Mouse (Mus musculus): ENCODE measurements around the gene Zfp217.
A peak's percentile ranks its signal among the peaks of the same experiment; 100 is the strongest.
"Not testable (repeated sequence)": the region's sequence is repeated elsewhere in the genome, so short reads cannot be mapped to it uniquely, and the experiment has no call there.

Zfp217 gene

DNA sequence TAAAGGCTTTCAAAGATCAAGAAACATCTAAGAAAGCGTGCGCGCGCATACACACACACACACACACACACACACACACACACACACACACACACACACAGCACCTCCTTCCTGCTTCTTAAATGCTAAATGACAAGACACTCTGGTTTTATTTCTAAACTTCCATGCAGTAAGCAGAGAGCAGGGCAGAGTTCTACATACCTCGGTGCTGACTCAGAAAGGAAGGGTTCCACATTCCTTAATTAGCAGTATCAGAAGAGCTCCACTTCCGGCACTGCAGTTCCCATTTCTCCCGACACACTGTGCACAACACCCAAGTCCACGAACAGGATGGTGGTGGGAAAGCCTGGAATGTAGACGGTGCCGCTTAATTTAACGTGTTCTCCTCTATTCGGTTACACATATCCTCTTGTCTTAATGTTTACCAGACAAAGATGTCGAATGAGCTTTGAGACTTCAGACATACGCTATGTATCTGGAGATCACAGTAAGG, at the start of gene Zfp217:
Gene Zfp217, minus strand, starts transcription at position 443 of the 493 bp plus-strand sequence.
- peak; percentile 84 for DNase-seq (ENCODE audit: low read depth, low spot score)

DNA sequence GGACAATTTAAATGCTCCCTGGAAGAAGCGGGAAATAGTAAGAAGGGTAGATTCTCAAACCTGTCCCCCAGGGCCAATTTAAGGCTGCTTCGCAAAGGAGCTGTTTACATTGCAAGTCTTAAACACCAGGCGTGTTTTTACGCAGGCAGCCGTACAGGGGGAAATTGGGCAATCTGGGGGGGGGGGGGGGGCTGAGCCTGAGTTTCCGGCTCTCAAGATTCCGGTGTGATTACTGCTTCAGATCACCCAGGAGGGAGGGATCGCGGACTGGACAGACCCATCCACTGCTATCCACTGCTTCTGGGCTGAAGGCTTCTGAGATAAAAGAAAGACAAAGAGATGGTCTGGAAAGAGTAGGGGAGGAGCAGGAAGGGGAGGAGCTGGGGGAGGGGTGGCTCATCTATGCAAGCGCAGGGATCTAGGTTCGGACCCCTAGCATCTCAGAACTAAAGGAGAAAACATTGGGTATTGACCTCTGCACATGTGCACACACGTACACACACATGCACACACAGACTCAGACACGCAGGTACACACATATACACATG, 47.7 kb upstream of the Zfp217 start:
- no peak for DNase-seq (ENCODE audit: low read depth, low spot score)

DNA sequence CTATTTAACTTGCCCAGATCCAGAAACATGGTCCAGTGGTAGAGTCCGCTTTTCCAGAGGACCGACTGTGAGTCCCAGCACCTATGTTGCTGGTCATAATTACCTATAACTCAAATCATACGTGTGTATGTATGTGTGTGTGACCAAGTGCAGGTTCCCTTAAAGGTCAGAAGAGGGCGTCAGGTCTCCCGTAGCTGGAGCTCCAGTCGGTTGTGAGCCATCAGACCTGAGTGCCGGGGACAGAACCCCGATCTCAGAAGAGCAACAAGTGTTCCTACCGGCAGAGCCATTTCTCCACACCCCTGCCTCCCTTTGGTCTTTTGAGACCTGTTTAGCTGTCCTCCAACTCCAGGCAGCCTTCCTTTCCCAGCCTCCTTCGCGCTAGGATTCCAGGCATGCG, 46.9 kb upstream of the Zfp217 start:
- DNase-seq (ENCODE audit: low read depth, low spot score), result no peak

DNA sequence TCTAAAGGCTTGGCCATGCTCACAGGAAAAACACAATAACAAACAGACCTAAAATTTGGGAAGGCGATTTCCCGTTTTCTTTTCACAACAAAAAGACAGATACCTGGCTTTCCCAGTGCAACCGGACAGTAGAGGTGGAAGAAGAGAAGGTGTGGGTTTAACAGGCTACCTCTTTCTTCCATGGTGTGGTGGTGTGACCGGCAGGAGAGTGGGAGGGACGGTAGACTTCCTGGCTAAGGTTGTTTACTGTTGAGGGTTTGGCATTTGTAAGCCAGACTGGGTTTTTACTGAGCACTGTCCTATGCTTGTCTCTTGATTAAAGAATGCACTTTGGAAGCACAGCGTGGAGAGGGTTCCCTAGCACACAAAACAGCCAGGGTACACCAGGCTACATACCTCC, 45.9 kb upstream of the Zfp217 start:
- no peak for DNase-seq (ENCODE audit: low read depth, low spot score)

DNA sequence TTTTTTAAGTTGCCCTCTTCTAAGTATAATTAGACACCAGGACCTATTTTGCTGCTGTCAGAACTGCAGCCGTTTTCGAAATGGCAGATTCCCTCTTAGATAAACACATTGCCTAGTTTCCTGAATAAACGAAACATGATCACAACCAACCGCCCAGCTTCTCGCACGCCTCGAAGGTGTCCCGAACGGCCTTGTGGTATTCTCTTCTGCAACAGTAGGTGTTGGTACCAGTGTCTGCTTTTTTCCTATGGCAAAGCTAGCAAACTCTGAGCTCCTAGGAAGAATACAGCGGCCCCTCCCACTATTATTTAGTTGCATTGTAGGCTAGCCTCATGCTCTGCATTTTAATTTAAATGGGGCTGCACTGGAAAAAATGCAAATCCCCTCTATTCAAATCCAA, 45.3 kb upstream of the Zfp217 start:
- DNase-seq (ENCODE audit: low read depth, low spot score), result no peak

DNA sequence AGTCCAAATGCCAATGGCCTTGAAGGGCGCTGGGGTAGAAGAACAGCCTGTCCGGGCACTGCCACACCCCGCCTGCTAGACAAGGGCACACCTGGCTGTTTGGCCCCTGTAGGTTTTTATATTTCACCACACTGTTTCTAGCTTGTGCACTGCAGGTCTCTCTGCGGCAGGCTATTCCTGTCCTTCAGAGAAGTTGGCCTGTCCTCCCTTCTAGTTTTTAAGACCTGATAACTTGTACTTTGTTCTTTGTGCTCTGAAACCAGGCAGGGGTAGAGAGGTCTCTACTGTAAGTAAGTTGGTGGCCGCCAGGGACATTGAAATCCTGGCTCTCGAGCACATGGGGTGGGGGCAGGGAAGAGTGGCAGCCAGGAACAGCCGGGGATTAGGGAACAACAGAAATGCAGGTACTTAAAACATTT, 44.8 kb upstream of the Zfp217 start:
- no peak for DNase-seq (ENCODE audit: low read depth, low spot score)

DNA sequence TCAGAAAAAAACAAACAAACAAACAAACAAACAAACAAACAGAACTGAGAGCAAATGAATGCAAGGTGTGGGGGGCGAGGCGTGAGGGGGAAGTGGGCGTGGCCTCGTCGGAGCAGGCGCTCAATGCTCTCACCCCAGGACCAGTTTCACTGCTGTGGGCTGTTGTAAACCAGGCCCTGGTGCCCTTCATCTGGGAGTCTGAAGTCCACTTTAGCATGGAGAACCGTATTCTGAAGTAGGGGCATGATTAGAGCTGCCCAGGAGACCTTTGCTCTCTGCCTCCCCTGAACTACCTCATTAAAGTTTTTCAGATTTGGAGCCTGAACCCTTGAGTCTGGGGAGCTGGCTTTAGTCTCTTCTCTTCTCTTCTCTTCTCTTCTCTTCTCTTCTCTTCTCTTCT, 40.8 kb upstream of the Zfp217 start:
- DNase-seq (ENCODE audit: low read depth, low spot score), result no peak

DNA sequence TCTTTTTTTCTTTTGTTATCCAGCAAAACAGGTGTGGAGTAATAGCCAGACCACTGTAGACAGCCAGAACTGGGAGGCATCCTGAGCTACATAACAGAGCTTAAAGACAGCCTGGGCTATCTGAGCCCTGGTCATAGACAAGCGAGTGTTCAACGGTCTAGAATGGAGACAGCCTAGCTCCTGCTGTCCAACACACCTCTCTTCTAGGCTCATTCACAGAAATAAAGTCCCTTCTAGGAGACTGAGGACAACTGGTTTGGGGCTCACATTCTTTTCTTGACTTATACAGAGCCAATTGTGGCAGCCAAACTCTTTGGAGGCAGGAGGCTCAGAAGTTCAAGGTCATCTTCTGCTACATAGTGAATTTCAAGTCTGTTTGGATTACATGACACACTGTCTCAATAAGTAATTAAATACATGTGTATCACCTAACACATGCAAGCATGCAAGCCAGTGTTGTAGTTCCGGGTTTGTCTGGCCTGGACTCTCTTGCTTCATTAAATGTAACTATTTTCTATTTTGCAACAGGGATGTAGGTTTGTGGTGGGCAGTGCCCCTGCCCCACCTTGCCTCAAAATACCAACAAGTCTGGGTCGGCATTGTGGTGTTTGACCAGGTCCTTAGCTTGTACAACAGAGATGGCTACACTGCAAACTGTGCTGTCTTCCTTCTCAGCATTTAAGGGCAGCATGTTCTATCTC, 37.4 kb upstream of the Zfp217 start:
- DNase-seq (ENCODE audit: low read depth, low spot score), result no peak

DNA sequence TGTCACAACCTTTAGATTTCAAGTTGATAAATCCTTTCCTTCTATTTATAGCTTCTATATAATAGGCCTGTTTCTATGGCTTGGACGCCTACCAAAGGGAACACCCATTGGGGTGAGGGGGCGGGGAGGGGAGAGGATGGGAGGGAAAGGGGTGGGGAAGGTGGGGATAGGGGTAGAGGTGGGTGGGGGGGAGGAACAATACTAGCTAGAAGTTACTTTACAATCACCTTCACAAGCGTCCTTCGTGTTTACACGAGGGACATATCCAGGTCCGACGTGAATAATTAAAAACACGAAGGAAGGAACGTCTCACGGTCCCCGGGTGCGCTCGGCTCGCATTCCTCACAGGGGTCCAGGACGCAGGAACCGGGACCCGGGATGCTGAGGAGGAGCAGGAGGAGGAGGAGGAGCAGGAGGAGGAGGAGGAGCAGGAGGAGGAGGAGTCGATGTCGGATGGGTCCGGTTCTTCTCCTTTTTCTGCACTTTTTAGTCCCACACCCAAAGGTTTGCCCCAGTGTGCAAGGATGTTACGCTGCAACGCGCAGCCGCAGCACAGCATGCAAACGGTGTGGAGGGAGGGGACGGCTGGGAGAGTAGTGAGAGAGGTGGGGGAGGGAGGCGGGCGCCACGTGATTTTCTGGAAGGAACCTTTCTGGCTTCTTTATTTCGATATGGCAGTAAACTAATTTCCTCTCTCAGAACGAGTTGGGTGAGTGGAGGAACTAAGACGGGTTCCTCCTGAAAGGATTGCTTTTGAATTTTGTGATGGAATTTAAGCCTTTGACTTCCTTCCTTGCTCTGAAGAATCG, 36.5 kb upstream of the Zfp217 start:
- peak; percentile 89 for DNase-seq (ENCODE audit: low read depth, low spot score)

DNA sequence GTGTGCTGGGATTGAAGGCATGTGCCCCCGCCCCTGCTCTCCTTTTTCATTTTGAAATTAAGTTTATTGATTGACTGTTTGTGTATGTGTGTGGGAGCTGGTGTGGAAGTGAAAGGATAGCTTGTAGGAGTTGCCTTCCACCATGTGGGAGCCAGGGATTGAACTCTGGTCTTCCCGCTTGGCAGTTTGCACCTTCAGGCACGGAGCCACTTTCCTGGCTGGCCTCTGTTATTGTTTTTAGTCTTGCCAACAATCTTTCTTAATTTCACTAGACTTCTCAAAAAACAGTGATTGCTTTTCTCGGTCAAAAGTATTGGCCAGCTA, 35.9 kb upstream of the Zfp217 start:
- DNase-seq (ENCODE audit: low read depth, low spot score), result no peak

DNA sequence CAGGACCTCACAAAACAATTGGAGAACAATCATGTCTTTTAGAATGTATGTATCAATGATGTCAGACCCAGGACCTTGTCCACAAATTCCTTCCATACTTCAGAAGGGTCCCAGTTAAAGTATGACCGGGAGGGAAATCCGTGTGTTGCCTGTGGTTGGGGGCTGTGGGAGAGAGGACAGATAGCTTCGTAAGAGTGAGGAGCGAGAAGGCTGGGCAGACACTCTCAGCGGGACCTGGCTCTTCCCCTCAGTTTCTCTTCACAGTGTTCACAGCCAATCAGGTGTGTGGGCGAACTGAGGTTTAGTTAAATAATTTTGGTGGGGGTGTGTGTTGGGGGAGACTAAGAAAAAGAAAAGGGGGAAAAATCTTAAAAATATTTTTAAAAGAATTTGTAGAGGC, 34.0 kb upstream of the Zfp217 start:
- no peak for DNase-seq (ENCODE audit: low read depth, low spot score)

DNA sequence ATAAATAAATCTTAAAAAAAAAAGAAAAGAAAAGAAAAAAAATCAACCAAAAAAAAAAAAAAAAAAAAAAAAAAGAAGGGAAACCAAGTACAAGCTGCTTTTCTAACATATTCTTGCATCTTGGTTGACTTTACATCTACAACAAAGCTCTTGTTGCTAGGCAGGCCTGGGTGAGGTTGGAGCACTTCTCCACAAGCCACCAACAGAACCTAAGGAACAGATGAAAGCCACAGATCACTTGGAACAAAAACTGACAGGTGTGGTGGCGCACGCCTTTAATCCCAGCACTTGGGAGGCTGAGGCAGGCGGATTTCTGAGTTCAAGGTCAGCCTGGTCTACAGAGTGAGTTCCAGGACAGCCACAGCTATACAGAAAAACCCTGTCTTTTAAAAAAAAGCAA, 32.9 kb upstream of the Zfp217 start:
- not testable (repeated sequence) for DNase-seq (ENCODE audit: low read depth, low spot score)

DNA sequence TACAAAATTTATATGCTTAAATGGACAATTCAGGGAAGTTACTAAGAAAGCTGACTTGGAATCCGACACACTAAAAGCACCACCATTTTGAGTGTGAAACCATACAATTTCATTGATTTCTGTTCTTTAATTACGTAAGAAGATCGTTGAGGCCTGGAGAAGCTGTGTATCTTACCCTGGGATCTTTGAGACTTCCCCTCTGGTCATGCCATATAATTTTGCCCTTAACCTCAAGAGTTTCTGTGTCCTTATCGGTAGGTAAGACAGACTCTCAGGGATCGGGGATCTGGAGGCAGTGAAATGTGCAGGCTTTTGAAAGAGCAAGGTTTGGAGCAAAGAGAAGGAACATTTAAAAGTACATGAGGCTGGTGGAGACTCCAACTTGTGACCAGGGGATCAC, 31.4 kb upstream of the Zfp217 start:
- no peak for DNase-seq (ENCODE audit: low read depth, low spot score)

DNA sequence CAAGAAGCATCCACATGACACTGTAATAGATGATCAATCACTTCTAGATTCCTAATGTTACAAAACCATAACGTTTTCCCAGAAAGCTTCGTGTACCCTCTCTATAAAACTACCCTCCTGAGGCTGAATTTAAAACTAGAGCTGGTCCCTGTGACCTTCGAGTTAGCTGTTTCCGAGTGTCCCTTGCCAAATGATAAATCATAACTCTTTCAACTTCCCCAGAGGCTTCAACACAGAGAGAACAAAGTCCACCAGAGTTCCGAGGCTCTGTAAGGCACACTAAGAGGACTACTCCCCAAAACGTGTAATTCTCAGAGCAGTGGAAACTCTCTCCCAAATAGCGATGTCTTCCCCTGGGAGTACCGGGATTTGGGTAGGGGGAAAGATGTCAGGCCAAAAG, 29.4 kb upstream of the Zfp217 start:
- DNase-seq (ENCODE audit: low read depth, low spot score), result no peak

DNA sequence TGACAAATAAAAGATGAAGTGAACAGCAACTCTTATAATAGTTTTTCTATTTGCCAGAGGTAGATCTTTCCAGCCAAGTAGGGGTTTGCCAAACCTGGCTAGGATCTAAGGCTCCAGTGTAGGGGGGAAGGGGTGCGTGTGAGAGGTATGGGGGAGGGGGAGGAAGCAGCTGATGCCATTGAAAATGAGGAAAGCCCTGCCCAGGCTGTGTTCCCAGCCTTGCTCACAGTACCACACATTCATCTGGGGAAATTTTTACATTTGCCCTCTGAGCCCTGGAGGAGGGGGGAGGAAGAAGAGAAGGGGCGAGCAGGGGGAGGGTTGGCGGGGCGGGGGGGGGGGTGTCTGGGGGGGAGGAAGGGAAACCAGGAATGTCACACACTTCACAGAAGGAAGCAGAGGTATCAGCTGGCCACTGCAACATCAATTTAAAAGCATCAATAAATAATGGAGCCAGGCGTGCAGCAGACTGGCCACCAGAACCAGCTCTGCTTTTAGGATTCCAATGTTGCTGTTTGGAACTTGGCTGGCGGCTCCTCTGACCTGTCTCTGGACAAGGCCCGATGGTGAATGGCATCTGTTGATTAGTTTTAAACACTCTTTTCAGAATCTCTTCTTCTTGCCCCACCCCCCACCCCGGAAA, 28.5 kb upstream of the Zfp217 start:
- DNase-seq (ENCODE audit: low read depth, low spot score), result no peak

DNA sequence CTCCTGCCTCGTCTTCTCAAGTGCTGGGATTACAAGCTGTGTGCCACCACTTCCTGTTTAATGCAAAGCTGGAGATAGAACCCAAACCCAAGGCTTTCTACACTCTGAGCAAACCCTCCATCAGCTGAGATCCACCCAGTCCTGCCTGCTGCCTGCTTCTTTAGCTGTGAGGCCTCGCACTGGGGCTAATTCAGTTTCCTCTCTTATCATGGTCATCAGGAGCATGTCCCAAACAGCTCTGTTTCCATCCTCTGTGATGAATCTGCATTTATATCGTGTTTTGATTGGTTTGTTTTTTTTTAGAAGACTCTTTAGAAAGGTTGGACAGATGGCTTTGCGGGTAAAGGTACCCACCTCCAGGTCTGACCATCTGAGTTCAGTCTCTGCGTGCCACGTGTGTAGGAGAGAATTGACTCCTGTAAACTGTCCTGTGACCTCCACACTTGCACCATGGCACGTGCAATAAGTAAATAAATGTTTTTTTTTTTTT, 27.8 kb upstream of the Zfp217 start:
- DNase-seq (ENCODE audit: low read depth, low spot score), result no peak

DNA sequence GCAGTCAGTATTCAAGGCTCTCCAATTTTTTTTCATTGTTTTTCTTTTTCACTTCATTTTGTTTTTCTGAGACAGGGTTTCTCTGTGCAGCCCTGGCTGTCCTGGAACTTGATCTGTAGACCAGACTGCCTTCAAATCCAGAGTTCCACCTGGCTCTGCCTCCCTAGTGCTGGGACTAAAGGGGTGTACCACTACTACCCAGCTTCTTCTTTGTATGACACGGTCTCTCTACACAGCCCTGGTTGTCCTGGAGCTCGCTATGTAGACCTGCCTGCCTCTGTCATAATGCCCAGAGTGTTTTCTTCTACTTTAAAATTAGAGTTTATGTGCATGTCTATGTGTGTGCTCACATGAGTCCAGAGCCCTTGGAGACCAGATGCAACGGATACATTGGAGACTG, 27.3 kb upstream of the Zfp217 start:
- no peak for DNase-seq (ENCODE audit: low read depth, low spot score)

DNA sequence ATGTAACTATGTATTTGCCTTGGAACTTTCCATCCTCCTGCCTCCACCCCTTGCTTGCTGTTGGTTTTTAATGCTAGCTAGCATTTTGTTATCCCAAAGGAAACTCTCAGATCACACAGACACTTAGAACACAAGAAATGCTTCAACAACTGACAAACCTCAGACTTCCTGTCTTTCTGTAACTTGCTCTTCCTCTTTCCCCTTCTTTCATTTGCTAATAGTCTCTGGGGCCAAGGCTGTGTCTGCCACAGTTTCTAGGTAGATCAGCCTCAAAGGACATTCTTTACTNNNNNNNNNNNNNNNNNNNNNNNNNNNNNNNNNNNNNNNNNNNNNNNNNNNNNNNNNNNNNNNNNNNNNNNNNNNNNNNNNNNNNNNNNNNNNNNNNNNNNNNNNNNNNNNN, 21.2 kb upstream of the Zfp217 start:
- peak; percentile 43 for DNase-seq (ENCODE audit: low read depth, low spot score)

DNA sequence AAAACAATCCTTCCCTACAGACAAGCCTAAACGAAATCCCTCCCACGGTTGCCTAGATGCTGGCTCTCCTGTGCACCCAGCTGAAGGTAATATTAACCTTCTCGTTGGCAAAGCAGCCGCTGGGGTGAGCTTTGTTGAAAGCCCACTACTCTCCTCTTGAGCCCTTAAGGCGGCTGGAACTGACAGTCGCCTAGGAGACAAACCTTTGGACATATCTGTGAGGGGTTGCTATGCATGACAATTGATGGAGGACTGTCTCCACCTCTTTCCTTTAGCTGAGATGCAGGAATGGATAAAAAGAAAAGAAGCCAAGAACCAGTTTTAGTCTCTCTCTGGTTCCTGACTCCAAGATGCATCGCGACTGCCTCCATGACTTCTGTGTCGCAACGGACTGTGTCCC, 17.7 kb upstream of the Zfp217 start:
- DNase-seq (ENCODE audit: low read depth, low spot score), result no peak

DNA sequence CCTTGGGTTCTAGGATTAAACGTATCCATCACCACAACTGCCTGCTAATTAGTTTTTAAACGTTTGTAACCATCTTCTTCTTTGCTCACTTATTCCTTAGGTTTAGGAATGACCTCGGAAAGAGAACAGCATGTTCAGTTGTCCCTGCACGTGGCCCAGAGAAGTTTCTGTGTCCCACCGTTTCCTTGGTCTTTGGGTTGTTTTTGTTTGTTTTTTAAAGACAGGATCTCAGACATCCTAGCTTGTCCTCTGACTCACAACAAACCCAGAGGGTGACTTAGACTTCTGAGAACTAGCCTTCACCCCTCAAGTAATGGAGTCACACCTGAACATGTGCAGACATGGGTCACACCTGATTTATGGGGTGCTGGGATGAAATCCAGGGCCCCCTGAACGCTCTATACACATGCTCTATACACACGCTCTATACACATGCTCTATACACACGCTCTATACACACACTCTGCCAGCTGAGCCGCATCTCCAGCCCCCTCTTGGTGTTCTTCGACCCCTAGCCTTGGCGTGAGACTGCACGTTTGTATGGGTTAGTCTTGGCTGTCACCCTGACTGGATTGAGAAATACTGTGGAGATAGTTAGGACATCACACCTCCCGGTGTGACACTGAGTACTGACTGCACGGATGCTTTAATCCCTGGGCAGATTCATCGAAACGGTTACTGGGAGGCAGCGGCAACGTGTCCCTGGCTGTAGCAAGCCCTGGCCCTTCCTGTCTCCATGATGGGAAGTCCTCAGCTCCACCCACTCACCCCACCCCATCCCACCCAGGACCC, 16.0 kb upstream of the Zfp217 start:
- no peak for DNase-seq (ENCODE audit: low read depth, low spot score)

DNA sequence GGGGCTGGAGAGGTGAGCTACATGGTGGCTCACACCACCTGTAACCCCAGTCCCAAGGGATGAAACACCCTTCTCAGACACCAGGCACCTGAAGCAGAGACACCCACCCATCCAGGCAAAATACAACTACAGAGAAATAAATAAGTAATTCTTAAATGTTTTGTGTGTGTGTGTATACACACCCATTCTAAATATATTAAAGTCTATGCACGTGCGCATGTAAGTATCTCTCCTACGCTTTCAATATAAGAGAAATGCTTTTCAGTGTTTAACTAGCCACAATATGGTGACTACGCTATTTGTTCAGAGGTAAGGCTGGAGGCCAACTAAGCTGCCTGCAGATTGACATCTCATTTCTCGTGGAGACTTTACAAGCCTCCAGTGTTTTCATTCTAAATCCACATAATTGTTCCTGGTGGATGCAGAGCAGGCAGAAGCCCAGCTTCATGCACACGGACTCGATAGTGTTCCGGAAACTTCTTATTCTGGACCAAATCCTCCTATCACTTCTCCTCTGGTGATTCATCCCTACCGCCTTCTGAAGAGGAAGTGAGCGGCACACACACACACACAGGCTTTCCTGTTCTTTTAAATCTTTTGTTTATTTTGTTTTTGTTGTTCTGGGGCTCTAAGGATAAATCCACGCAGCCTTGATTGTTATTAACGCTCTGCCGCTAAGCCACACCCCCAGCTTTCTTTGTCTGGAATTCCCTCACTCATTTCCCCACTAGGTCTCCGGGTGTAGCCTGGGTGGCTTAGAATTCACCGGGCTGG, 12.1 kb upstream of the Zfp217 start:
- DNase-seq (ENCODE audit: low read depth, low spot score), result no peak
